Mouse (Mus musculus): Measurements from ENCODE around the gene Efcab6. TPM values are rescaled to one million over a fixed set of nuclear protein-coding genes. Genes with fewer than 3 reads are reported as not detected.

The Efcab6 gene
- total and polyA plus RNA-seq, 3 experiments: not detected

DNA sequence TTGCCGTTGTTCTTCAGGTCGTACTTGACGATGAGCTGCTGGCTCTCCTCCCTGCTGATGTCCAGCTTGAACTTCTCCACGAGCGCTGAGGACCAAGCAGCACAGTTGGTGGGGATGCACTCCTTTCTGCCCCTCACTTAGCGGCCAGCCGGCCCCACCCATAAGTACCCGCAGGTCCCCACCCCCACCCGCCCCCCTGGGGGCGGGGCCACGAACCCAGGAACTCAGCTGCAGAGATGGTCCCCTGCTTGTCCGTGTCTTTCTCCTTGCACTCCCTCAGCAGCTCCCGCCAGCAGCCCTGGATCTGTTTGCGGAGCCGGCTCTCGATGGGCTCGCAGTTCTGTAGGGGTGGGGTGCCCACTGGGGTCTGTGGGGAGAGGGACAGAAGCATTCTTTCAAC is 194.2 kb downstream of the Efcab6 start:
- Histone ChIP-seq H3K27ac (ENCODE audit: insufficient read depth, low read depth) (no peak overlapping the region), H3K9ac (ENCODE audit: insufficient read depth, low read depth) (no peak overlapping the region), H3K4me3 (replicated peaks in 1 of 3; ENCODE audit: low read depth in 2 of 3, low read length in 2 of 3, poor library complexity in 1 of 3) (no peak overlapping the region), H3K79me2 (replicated peaks; ENCODE audit: control insufficient read depth, extremely low read depth, insufficient read depth, poor library complexity, severe bottlenecking) (no peaks in the 10 kb centered on the region), H3K27me3 (replicated peaks) (peaks cover 92% of the 10 kb centered on the region), H3K4me1 (ENCODE audit: control insufficient read depth in 1 of 2, insufficient read depth in 2 of 2) (no peaks in the 10 kb centered on the region), H3K36me3 (replicated peaks in 1 of 2; ENCODE audit: control insufficient read depth in 1 of 2, insufficient read depth in 1 of 2, low read length in 1 of 2) (no peaks in the 10 kb centered on the region), H3K4me2 (ENCODE audit: insufficient read depth, low read depth, poor library complexity, severe bottlenecking) (no peak overlapping the region), H3K9me3 (replicated peaks; ENCODE audit: low read length) (no peaks in the 10 kb centered on the region)
- no peak for TF ChIP-seq GABPA (IDR thresholded peaks at IDR 0.05; ENCODE audit: insufficient replicate concordance, low read depth, low read length)
- no peak for TF ChIP-seq TBP (conservative IDR thresholded peaks at IDR 0.05; ENCODE audit: low read depth, low read length)
- no peak for TF ChIP-seq ZC3H11A (IDR thresholded peaks at IDR 0.05; ENCODE audit: low read depth, low read length)
- TF ChIP-seq JUND (conservative IDR thresholded peaks at IDR 0.05; ENCODE audit: low read depth, low read length): no peak
- TF ChIP-seq RAD21 (IDR thresholded peaks at IDR 0.05; ENCODE audit: low read depth, low read length): no peak
- no peak for TF ChIP-seq ETS1 (conservative IDR thresholded peaks at IDR 0.05; ENCODE audit: low read depth, low read length)
- TF ChIP-seq MAZ (IDR thresholded peaks at IDR 0.05; ENCODE audit: low read depth, low read length): no peak
- no peak for TF ChIP-seq USF2 (conservative IDR thresholded peaks at IDR 0.05; ENCODE audit: low read depth, low read length)
- no peak for TF ChIP-seq ZMIZ1 (IDR thresholded peaks at IDR 0.05; ENCODE audit: low read depth, low read length)
- no peak for TF ChIP-seq ELF1 (IDR thresholded peaks at IDR 0.05; ENCODE audit: low read depth, low read length)
- TF ChIP-seq CHD1 (IDR thresholded peaks at IDR 0.05; ENCODE audit: low read depth, low read length): no peak
- TF ChIP-seq USF1 (IDR thresholded peaks at IDR 0.05; ENCODE audit: low read depth, low read length): no peak
- TF ChIP-seq E2F4 (IDR thresholded peaks at IDR 0.05; ENCODE audit: insufficient replicate concordance, low read depth, low read length): no peak
- TF ChIP-seq NELFE (IDR thresholded peaks at IDR 0.05; ENCODE audit: low read depth, low read length): no peak
- no peak for TF ChIP-seq SIN3A (IDR thresholded peaks at IDR 0.05; ENCODE audit: low read length)
- TF ChIP-seq ZKSCAN1 (IDR thresholded peaks at IDR 0.05; ENCODE audit: borderline replicate concordance, low read depth, low read length): no peak
- no peak for TF ChIP-seq MAFK (IDR thresholded peaks at IDR 0.05; ENCODE audit: insufficient replicate concordance, low read length)
- no peak for TF ChIP-seq SMC3 (IDR thresholded peaks at IDR 0.05; ENCODE audit: low read depth, low read length)
- in situ Hi-C loops (cut with MboI; ENCODE audit: low pct_ligation_motif_present, low pct_unique_long_range_greater_than_20kb, low sequenced_read_pairs): loop anchor here (25.0 kb wide), 1 partner anchor 741 kb away; no protein-coding TSS in a partner anchor
- dilution Hi-C loops (cut with MboI; ENCODE audit: extremely low pct_ligation_motif_present, extremely low pct_unique_long_range_greater_than_20kb, low sequenced_read_pairs): no loop called here
- no peak for DNase-seq (ENCODE audit: extremely low read depth)

DNA sequence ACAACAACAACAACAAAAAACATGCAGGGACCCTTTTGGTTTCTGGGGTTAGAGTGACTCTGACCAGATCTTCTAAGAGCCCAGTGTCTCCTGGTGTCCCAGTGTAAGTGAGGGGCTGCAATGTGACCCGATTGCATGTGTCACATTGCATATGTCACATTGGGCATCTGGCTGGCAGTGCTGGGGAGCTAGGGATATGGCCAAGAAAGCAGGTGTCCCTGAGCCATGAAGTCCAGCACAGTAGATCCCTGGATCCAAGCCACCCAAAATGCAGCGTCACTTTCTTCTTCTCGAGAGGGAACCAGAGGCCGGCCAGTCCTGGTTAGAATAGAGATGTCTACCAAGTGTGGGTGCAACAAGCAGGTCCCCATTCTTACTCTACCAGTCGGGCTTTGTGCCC is 199.6 kb downstream of the Efcab6 start:
- dilution Hi-C loops (cut with MboI; ENCODE audit: extremely low pct_ligation_motif_present, extremely low pct_unique_long_range_greater_than_20kb, low sequenced_read_pairs): no loop called here
- DNase-seq (ENCODE audit: extremely low read depth): no peak
- no peaks in the 10 kb centered on the region for H3K9me3 ChIP-seq (replicated peaks; ENCODE audit: low read length)

More for the DNA sequence above, 199.6 kb downstream of the Efcab6 start:
- Histone ChIP-seq H3K4me1 (ENCODE audit: control insufficient read depth in 1 of 2, insufficient read depth in 2 of 2) (no peaks in the 10 kb centered on the region), H3K4me3 (replicated peaks in 1 of 3; ENCODE audit: low read depth in 2 of 3, low read length in 2 of 3, poor library complexity in 1 of 3) (no peak overlapping the region), H3K9ac (ENCODE audit: insufficient read depth, low read depth) (no peak overlapping the region), H3K27me3 (replicated peaks) (peaks cover 79% of the 10 kb centered on the region), H3K4me2 (ENCODE audit: insufficient read depth, low read depth, poor library complexity, severe bottlenecking) (no peak overlapping the region), H3K27ac (ENCODE audit: insufficient read depth, low read depth) (no peak overlapping the region), H3K79me2 (replicated peaks; ENCODE audit: control insufficient read depth, extremely low read depth, insufficient read depth, poor library complexity, severe bottlenecking) (no peaks in the 10 kb centered on the region), H3K36me3 (replicated peaks in 1 of 2; ENCODE audit: control insufficient read depth in 1 of 2, insufficient read depth in 1 of 2, low read length in 1 of 2) (no peaks in the 10 kb centered on the region)
- TF ChIP-seq POLR2A (IDR thresholded peaks at IDR 0.05; ENCODE audit: low read depth, low read length) (no peak), PAX5 (IDR thresholded peaks at IDR 0.05; ENCODE audit: low read length) (no peak), ZC3H11A (IDR thresholded peaks at IDR 0.05; ENCODE audit: low read depth, low read length) (no peak), SIN3A (IDR thresholded peaks at IDR 0.05; ENCODE audit: low read length) (no peak), CTCF (conservative IDR thresholded peaks at IDR 0.05 in 1 of 2, IDR thresholded peaks at IDR 0.05 in 1 of 2; ENCODE audit: low read depth in 2 of 2, low read length in 2 of 2) (no peak), HCFC1 (IDR thresholded peaks at IDR 0.05; ENCODE audit: low read depth, low read length) (no peak), KAT2A (IDR thresholded peaks at IDR 0.05; ENCODE audit: insufficient replicate concordance, low read length) (no peak), MAFK (IDR thresholded peaks at IDR 0.05; ENCODE audit: insufficient replicate concordance, low read length) (no peak), TBP (conservative IDR thresholded peaks at IDR 0.05; ENCODE audit: low read depth, low read length) (no peak), CHD2 (IDR thresholded peaks at IDR 0.05; ENCODE audit: low read length) (no peak), USF2 (conservative IDR thresholded peaks at IDR 0.05; ENCODE audit: low read depth, low read length) (no peak)
- in situ Hi-C loops (cut with MboI; ENCODE audit: low pct_ligation_motif_present, low pct_unique_long_range_greater_than_20kb, low sequenced_read_pairs): loop anchor here (25.0 kb wide), 1 partner anchor 747 kb away; no protein-coding TSS in a partner anchor
